Mouse (Mus musculus): ENCODE measurements around the gene Arhgap42.

DNA sequence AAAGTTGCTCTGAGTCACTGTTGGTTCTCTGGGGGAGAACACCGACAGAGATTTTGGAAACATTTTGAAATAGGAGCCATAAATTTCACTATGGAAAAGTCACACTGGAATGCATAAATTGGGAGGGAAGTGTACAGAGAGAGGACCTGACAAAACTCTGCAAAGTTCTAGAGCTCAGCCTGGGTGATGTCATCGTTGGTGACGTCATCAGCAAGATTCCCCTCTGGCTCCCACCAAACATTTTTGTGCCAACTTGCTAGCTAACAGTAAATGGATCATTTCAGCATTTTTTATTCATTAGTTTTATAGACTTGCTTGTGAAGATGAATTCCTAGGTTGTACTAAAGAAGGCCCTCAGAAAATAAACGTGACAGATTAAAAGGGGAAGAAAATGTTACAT, 137.8 kb downstream of the Arhgap42 start:
- no peak for TF ChIP-seq ZNF384 (IDR thresholded peaks at IDR 0.05; ENCODE audit: low read depth, low read length)
- no peak for TF ChIP-seq HCFC1 (IDR thresholded peaks at IDR 0.05; ENCODE audit: borderline replicate concordance, insufficient read depth, low read length)
- TF ChIP-seq ZC3H11A (IDR thresholded peaks at IDR 0.05; ENCODE audit: borderline replicate concordance, low read depth, low read length): no peak
